Mouse (Mus musculus): Measurements from ENCODE around the gene Wapl. TPM values are rescaled to one million over a fixed set of nuclear protein-coding genes. Genes with fewer than 3 reads are reported as not detected.

The Wapl gene
- polyA plus RNA-seq, 1 experiment from 2014 or later: 38.8 TPM

GRCm38 (mm10) chr14:34771601-34772000 lies 97.9 kb downstream of the Wapl start:
- DNase-seq (ENCODE audit: low spot score): no peak
- Histone ChIP-seq H3K36me3 (ENCODE audit: control insufficient read depth, insufficient read depth, low read length) (no peaks in the 10 kb centered on the region), H3K9me3 (ENCODE audit: control insufficient read depth, low read length) (no peaks in the 10 kb centered on the region)

GRCm38 (mm10) chr14:34772132-34772531 lies 98.4 kb downstream of the Wapl start:
- ATAC-seq (replicated peaks; ENCODE audit: low FRiP score) (no peak), DNase-seq (ENCODE audit: low spot score) (no peak)
- 60% methylated on average over 7 of the region's 7 CpGs for WGBS
- H3K9me3 ChIP-seq (ENCODE audit: control insufficient read depth, low read length): no peaks in the 10 kb centered on the region
- no peaks in the 10 kb centered on the region for H3K27me3 ChIP-seq (replicated peaks; ENCODE audit: control insufficient read depth, insufficient read depth, low read length)
- no peaks in the 10 kb centered on the region for H3K36me3 ChIP-seq (ENCODE audit: control insufficient read depth, insufficient read depth, low read length)
- H3K4me2 ChIP-seq: no peak overlapping the region
- H3K4me1 ChIP-seq (replicated peaks; ENCODE audit: control insufficient read depth, insufficient read depth, low read length): peaks cover 11% of the 10 kb centered on the region
- H3K27ac ChIP-seq (ENCODE audit: low read depth, low read length): no peak overlapping the region
- no peak overlapping the region for H3K9ac ChIP-seq (ENCODE audit: low read depth, low read length)
- no peak overlapping the region for H3K4me3 ChIP-seq (ENCODE audit: low read depth, low read length)

More at GRCm38 (mm10) chr14:34771601-34772000, 97.9 kb downstream of the Wapl start:
- Histone ChIP-seq H3K4me1 (replicated peaks; ENCODE audit: control insufficient read depth, insufficient read depth, low read length) (peaks cover 11% of the 10 kb centered on the region), H3K27me3 (replicated peaks; ENCODE audit: control insufficient read depth, insufficient read depth, low read length) (no peaks in the 10 kb centered on the region), H3K9ac (ENCODE audit: low read depth, low read length) (no peak overlapping the region), H3K27ac (ENCODE audit: low read depth, low read length) (no peak overlapping the region), H3K4me3 (ENCODE audit: low read depth, low read length) (no peak overlapping the region), H3K4me2 (no peak overlapping the region)
- 33% methylated on average over 9 of the region's 9 CpGs for WGBS
- ATAC-seq (replicated peaks; ENCODE audit: low FRiP score): no peak

- DNase-seq (ENCODE audit: low spot score) (no peak), ATAC-seq (replicated peaks; ENCODE audit: low FRiP score) (no peak)
- Histone ChIP-seq H3K4me3 (ENCODE audit: low read depth, low read length) (no peak overlapping the region), H3K9ac (ENCODE audit: low read depth, low read length) (no peak overlapping the region), H3K36me3 (ENCODE audit: control insufficient read depth, insufficient read depth, low read length) (no peaks in the 10 kb centered on the region), H3K4me1 (replicated peaks; ENCODE audit: control insufficient read depth, insufficient read depth, low read length) (peaks cover 8% of the 10 kb centered on the region), H3K27ac (ENCODE audit: low read depth, low read length) (no peak overlapping the region), H3K27me3 (replicated peaks; ENCODE audit: control insufficient read depth, insufficient read depth, low read length) (no peaks in the 10 kb centered on the region), H3K4me2 (no peak overlapping the region), H3K9me3 (ENCODE audit: control insufficient read depth, low read length) (no peaks in the 10 kb centered on the region)
- 67% methylated on average over 3 of the region's 3 CpGs for WGBS
Measured at GRCm38 (mm10) chr14:34773681-34774080, 100.0 kb downstream of the Wapl start.

- no peaks in the 10 kb centered on the region for H3K27me3 ChIP-seq (replicated peaks; ENCODE audit: control insufficient read depth, insufficient read depth, low read length)
- H3K27ac ChIP-seq (ENCODE audit: low read depth, low read length): no peak overlapping the region
- no peaks in the 10 kb centered on the region for H3K9me3 ChIP-seq (ENCODE audit: control insufficient read depth, low read length)
- no peak overlapping the region for H3K4me3 ChIP-seq (ENCODE audit: low read depth, low read length)
- H3K4me1 ChIP-seq (replicated peaks; ENCODE audit: control insufficient read depth, insufficient read depth, low read length): peaks cover 6% of the 10 kb centered on the region
- DNase-seq (ENCODE audit: low spot score) (no peak), ATAC-seq (replicated peaks; ENCODE audit: low FRiP score) (no peak)
- 71% methylated on average over 6 of the region's 6 CpGs for WGBS
- no peaks in the 10 kb centered on the region for H3K36me3 ChIP-seq (ENCODE audit: control insufficient read depth, insufficient read depth, low read length)
- H3K4me2 ChIP-seq: no peak overlapping the region
- no peak overlapping the region for H3K9ac ChIP-seq (ENCODE audit: low read depth, low read length)
Measured at GRCm38 (mm10) chr14:34774231-34774630, 100.5 kb downstream of the Wapl start.

DNA sequence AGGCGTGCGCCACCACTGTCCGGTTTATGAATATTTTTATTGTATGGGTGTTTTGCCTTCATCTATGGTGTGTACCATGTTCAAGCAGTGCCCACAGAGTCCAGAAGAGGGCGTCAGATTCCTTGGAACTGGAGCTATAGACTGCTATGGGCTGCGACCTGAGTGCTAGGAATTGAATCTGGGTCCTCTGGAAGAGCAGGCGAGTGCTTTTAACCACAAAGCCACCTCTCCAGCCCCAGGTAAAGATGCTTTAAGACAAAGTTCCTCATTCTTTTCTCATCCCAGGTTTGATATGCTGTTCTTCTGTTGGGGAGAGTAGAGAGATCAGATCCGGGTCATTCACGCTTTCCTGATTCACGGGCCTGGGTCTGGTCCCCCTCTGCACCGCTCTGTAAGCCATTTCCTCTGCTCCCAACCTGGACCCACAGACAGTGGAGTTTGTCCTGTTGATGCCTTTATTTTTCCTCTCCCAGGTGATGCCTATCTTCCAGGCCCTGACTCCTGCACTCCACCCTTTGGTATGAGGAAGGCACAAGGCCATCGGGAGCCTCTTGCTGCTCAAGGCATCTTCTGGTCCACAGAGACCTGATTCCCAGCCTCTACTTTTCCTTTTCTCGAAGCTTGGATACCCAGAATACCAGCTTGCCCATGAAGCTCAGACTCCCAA lies 103.1 kb downstream of the Wapl start:
- ATAC-seq (replicated peaks; ENCODE audit: low FRiP score) (no peak), DNase-seq (ENCODE audit: low spot score) (no peak)
- no peaks in the 10 kb centered on the region for H3K36me3 ChIP-seq (ENCODE audit: control insufficient read depth, insufficient read depth, low read length)
- H3K4me2 ChIP-seq: no peak overlapping the region
- H3K27ac ChIP-seq (ENCODE audit: low read depth, low read length): no peak overlapping the region
- no peak overlapping the region for H3K9ac ChIP-seq (ENCODE audit: low read depth, low read length)
- 82% methylated on average over 12 of the region's 12 CpGs for WGBS
- H3K4me3 ChIP-seq (ENCODE audit: low read depth, low read length): no peak overlapping the region
- H3K4me1 ChIP-seq (replicated peaks; ENCODE audit: control insufficient read depth, insufficient read depth, low read length): no peaks in the 10 kb centered on the region
- H3K9me3 ChIP-seq (ENCODE audit: control insufficient read depth, low read length): no peaks in the 10 kb centered on the region
- no peaks in the 10 kb centered on the region for H3K27me3 ChIP-seq (replicated peaks; ENCODE audit: control insufficient read depth, insufficient read depth, low read length)

GRCm38 (mm10) chr14:34777810-34778209 lies 104.1 kb downstream of the Wapl start:
- no peak overlapping the region for H3K4me3 ChIP-seq (ENCODE audit: low read depth, low read length)
- H3K27ac ChIP-seq (ENCODE audit: low read depth, low read length): no peak overlapping the region
- no peak overlapping the region for H3K9ac ChIP-seq (ENCODE audit: low read depth, low read length)
- 17% methylated on average over 10 of the region's 10 CpGs for WGBS
- DNase-seq (ENCODE audit: low spot score) (peak; percentile 57), ATAC-seq (replicated peaks; ENCODE audit: low FRiP score) (0 out of 2 replicates have a peak, but pooled peaks have one; percentile 29)
- no peaks in the 10 kb centered on the region for H3K36me3 ChIP-seq (ENCODE audit: control insufficient read depth, insufficient read depth, low read length)
- no peaks in the 10 kb centered on the region for H3K4me1 ChIP-seq (replicated peaks; ENCODE audit: control insufficient read depth, insufficient read depth, low read length)
- H3K27me3 ChIP-seq (replicated peaks; ENCODE audit: control insufficient read depth, insufficient read depth, low read length): no peaks in the 10 kb centered on the region
- H3K9me3 ChIP-seq (ENCODE audit: control insufficient read depth, low read length): no peaks in the 10 kb centered on the region
- no peak overlapping the region for H3K4me2 ChIP-seq

DNA sequence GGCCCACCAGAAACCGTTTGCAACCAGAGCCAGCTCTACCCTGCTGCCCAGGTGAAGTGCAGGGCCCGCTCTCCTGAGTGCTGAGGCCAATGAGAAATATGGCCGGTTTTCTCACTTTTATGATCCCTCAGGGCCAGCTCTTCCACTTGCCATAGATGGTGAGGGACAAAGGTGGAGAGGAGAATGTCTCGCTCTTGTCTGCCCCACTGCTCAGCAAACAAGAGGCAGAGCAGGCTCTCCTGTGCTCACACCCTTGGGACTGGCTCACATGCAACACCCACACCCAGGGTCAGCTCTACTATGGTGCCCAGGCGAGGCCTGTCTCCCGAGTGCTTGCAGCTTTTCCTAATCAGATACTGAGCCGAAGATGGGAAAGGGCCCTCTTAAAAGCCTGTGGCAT lies 105.0 kb downstream of the Wapl start:
- H3K4me1 ChIP-seq (replicated peaks; ENCODE audit: control insufficient read depth, insufficient read depth, low read length): no peaks in the 10 kb centered on the region
- no peaks in the 10 kb centered on the region for H3K9me3 ChIP-seq (ENCODE audit: control insufficient read depth, low read length)
- no peak overlapping the region for H3K27ac ChIP-seq (ENCODE audit: low read depth, low read length)
- H3K4me2 ChIP-seq: no peak overlapping the region
- no peak overlapping the region for H3K9ac ChIP-seq (ENCODE audit: low read depth, low read length)
- ATAC-seq (replicated peaks; ENCODE audit: low FRiP score) (no peak), DNase-seq (ENCODE audit: low spot score) (no peak)
- H3K4me3 ChIP-seq (ENCODE audit: low read depth, low read length): no peak overlapping the region
- no peaks in the 10 kb centered on the region for H3K36me3 ChIP-seq (ENCODE audit: control insufficient read depth, insufficient read depth, low read length)
- H3K27me3 ChIP-seq (replicated peaks; ENCODE audit: control insufficient read depth, insufficient read depth, low read length): no peaks in the 10 kb centered on the region
- 78% methylated on average over 7 of the region's 7 CpGs for WGBS

DNA sequence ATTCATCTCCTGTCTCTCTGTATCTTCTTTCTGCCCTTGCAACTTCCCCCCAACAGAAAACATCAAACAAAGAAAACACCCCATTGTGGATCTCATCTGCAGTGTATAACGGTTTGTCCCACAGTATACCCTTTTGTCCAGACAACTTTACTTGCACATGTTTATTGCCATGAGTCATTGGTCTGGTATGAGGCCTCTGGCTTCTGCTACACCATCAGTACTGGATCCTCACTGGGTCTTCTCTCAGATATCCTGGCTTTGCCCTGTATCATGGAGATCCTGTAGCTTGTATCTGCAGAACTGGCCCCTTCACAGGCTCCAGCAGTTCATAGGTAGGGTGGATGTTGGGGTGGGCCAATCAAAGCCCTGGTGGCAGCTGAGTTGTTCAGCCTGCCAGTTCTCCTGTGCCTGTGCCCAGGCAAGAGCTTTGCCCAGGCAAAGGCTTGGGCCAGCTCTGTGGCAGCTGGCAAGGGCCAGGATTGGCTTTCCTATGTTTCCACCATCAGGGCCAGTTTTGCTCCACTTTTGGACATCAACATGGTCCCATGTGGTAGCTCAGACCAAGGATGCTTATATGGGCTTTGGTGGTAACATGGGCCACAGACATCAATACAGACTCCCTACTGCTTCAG lies 119.8 kb downstream of the Wapl start:
- Histone ChIP-seq H3K4me3 (ENCODE audit: low read depth, low read length) (no peak overlapping the region), H3K4me2 (no peak overlapping the region), H3K27ac (ENCODE audit: low read depth, low read length) (no peak overlapping the region), H3K4me1 (replicated peaks; ENCODE audit: control insufficient read depth, insufficient read depth, low read length) (no peaks in the 10 kb centered on the region), H3K9ac (ENCODE audit: low read depth, low read length) (no peak overlapping the region), H3K27me3 (replicated peaks; ENCODE audit: control insufficient read depth, insufficient read depth, low read length) (no peaks in the 10 kb centered on the region), H3K36me3 (ENCODE audit: control insufficient read depth, insufficient read depth, low read length) (no peaks in the 10 kb centered on the region), H3K9me3 (ENCODE audit: control insufficient read depth, low read length) (no peaks in the 10 kb centered on the region)
- WGBS: 69% methylated on average over 1 of the region's 1 CpGs
- DNase-seq (ENCODE audit: low spot score): peak; percentile 16
- ATAC-seq (replicated peaks; ENCODE audit: low FRiP score): no peak
